Mouse (Mus musculus): ENCODE measurements around the gene Dpp4.

DNA sequence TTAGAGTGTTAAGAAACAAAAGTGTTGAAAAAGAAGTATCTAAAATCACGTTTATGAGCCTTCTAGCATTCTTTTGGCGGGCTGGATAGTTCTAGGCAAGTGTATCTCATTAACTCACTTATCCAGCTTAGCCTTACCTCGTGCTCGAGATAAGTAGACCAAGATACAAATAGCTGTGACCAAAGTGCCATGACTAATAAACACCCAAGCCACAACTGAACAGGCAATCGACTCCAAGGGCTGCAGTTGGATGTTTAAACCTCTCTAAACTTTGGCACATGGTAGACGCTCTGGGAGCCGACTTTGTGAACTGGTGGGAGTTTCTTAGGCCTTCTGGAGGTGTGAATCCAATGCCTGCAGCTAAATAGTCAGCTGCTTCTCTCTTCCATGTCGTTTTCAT, 12.7 kb downstream of the Dpp4 start:
- TF ChIP-seq CTCF (IDR thresholded peaks at IDR 0.05; ENCODE audit: extremely low read depth, insufficient read depth, low read length): no peak
- TF ChIP-seq POLR2A (IDR thresholded peaks at IDR 0.05; ENCODE audit: extremely low read depth, insufficient read depth, low read length): no peak
